Mouse (Mus musculus) ES-Bruce4 (cell line): ENCODE data around the gene Gal3st3.

Experiments
- CTCF ChIP-seq: IDR thresholded peaks from one replicate; pipeline ENCODE4 v1.8.1; 2011; ENCODE audit warnings: low read depth, low read length
- EP300 ChIP-seq: IDR thresholded peaks from 2 replicates; pipeline ENCODE4 v1.6.1; 2011; ENCODE audit warnings: low read depth, low read length; ENCODE audit not compliant: insufficient read depth

DNA sequence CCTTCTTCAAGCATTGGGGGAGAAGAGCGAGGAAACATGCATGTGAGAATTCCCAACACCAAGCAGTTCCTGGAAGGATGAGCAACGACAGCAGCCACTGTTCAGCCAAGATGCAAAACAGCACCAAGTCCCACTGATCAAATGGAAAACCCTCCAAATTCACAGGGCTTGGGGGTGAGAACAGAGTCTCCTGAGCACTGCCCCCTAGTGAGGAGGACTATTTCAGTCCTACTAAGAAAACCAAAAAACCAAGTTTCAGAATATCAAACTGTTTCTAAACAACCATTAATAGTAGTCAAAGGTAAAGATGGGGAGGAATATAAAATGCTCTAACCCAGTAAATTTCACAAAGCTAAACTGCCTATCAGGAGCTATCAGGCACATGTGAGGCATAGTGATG, 21.6 kb upstream of the Gal3st3 start:
- TF ChIP-seq EP300 (no peak), CTCF (no peak)
